ENCODE assay signal across 12 mouse cellular contexts in the genomic region with DNA sequence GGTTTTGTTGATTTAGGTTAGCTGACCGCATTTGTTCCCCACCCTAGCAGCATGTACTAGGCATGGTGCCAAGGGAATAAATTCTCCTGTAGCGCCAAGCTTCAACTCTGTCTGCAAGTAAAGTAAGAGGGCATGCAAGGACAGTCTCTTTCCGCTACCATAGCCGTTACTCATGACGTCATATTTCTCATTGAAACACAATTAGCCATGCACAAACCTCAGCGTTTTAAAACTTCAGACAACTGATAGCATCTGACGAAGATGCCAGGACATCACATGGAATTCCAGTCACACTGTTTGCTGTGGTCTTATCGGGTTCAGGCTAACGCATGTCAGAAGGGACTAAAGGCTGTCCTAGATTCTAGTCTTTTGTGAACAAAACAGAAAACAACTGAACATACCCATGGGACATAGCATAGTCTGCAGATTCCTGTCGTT.
DNase-seq lines count a peak whose midpoint lies in the region; ATAC-seq and TF ChIP-seq lines count a peak whose summit lies in the region.
"Had no signal": no experiment of that assay in that cellular context is flagged by ENCODE, and none has a peak within 500 bp of the region (broad histone marks: within the 10 kb centered on the region; RNA-seq: fewer than 3 reads in every experiment).

No protein-coding gene starts in this region.

- H3K4me2 ChIP-seq in hindbrain, embryonic 14.5 days (replicated peaks) = no peak overlapping the region
- H3K4me2 ChIP-seq: forebrain, embryonic 12.5 days had no signal

- H3K27me3 ChIP-seq in hindbrain, embryonic 14.5 days (ENCODE audit: control insufficient read depth, insufficient read depth, low read length) = no peaks in the 10 kb centered on the region
- no peaks in the 10 kb centered on the region for H3K27me3 ChIP-seq in hindbrain, embryonic 10.5 days (ENCODE audit: insufficient read depth, poor library complexity, severe bottlenecking)
- H3K27me3 ChIP-seq in ES-Bruce4 (ENCODE audit: control insufficient read depth, insufficient read depth, low read length, poor library complexity, severe bottlenecking) = no peaks in the 10 kb centered on the region
- H3K27me3 ChIP-seq: forebrain, embryonic 12.5 days; megakaryocyte, embryonic 14.5 days had no signal

- TF ChIP-seq POLR2A in ES-Bruce4 (IDR thresholded peaks at IDR 0.05; ENCODE audit: insufficient read depth, low read length) = no peak

- DNase-seq in hindbrain, embryonic 14.5 days (ENCODE audit: low spot score) = no peak
- DNase-seq in hindbrain, embryonic 10.5 days (ENCODE audit: low spot score) = no peak
- peak; percentile 15 for DNase-seq in lung, postnatal 14 days
- DNase-seq in ovary, adult 18-20 months (ENCODE audit: low spot score) = no peak
- DNase-seq in right cerebral cortex, adult 18-20 months = no peak
- DNase-seq: cerebellum, adult 9-10 months; heart, postnatal 14 days had no signal

- H3K9me3 ChIP-seq in hindbrain, embryonic 14.5 days (ENCODE audit: control insufficient read depth, low read length) = no peaks in the 10 kb centered on the region
- no peaks in the 10 kb centered on the region for H3K9me3 ChIP-seq in hindbrain, embryonic 10.5 days
- no peaks in the 10 kb centered on the region for H3K9me3 ChIP-seq in ES-Bruce4 (replicated peaks; ENCODE audit: control insufficient read depth, insufficient read depth, low read length, poor library complexity, severe bottlenecking)
- H3K9me3 ChIP-seq: forebrain, embryonic 12.5 days had no signal

- TF ChIP-seq CTCF in ES-Bruce4 (IDR thresholded peaks at IDR 0.05; ENCODE audit: low read depth, low read length) = no peak

- 68% methylated on average over 10 of the region's 10 CpGs for WGBS in hindbrain, embryonic 14.5 days
- WGBS in hindbrain, embryonic 10.5 days = 87% methylated on average over 10 of the region's 10 CpGs

- ATAC-seq in hindbrain, embryonic 14.5 days (ENCODE audit: low FRiP score) = 0 out of 2 replicates have a peak, but pooled peaks have one; percentile 40
- ATAC-seq in activated CD4-positive, CD25-positive, alpha-beta regulatory T cell, adult 4 months = no peak

- no peak overlapping the region for H3K27ac ChIP-seq in hindbrain, embryonic 14.5 days
- H3K27ac ChIP-seq in hindbrain, embryonic 10.5 days = no peak overlapping the region
- H3K27ac ChIP-seq in ES-Bruce4 (ENCODE audit: insufficient read depth, low read length) = no peak overlapping the region
- H3K27ac ChIP-seq in brown adipose tissue, adult 24 weeks (replicated peaks; ENCODE audit: low read depth, low read length) = peak overlapping the region; percentile 49; the same call in 1 of the 2 replicates
- H3K27ac ChIP-seq: forebrain, embryonic 12.5 days had no signal

- H3K9ac ChIP-seq in hindbrain, embryonic 14.5 days = no peak overlapping the region
- H3K9ac ChIP-seq in ES-Bruce4 (ENCODE audit: low read depth, poor library complexity, severe bottlenecking) = peak overlapping the region; percentile 53; the same call in 1 of the 2 replicates
- H3K9ac ChIP-seq: forebrain, embryonic 12.5 days had no signal

- H3K36me3 ChIP-seq in hindbrain, embryonic 14.5 days (replicated peaks; ENCODE audit: control insufficient read depth, insufficient read depth) = no peaks in the 10 kb centered on the region
- no peaks in the 10 kb centered on the region for H3K36me3 ChIP-seq in hindbrain, embryonic 10.5 days
- H3K36me3 ChIP-seq in ES-Bruce4 (ENCODE audit: control insufficient read depth, insufficient read depth, low read length, poor library complexity, severe bottlenecking) = no peaks in the 10 kb centered on the region
- H3K36me3 ChIP-seq: forebrain, embryonic 12.5 days had no signal

- H3K4me3 ChIP-seq in hindbrain, embryonic 14.5 days (replicated peaks; ENCODE audit: low read length) = no peak overlapping the region
- no peak overlapping the region for H3K4me3 ChIP-seq in hindbrain, embryonic 10.5 days
- H3K4me3 ChIP-seq in ES-Bruce4 (ENCODE audit: low read depth, low read length) = no peak overlapping the region
- H3K4me3 ChIP-seq in brown adipose tissue, adult 24 weeks (ENCODE audit: insufficient read depth, low read depth, low read length) = no peak overlapping the region
- H3K4me3 ChIP-seq: forebrain, embryonic 12.5 days had no signal

- no peak for TF ChIP-seq EP300 in ES-Bruce4 (IDR thresholded peaks at IDR 0.05; ENCODE audit: insufficient read depth, low read depth, low read length)

- H3K4me1 ChIP-seq in hindbrain, embryonic 14.5 days (replicated peaks; ENCODE audit: control insufficient read depth, insufficient read depth, low read length) = peaks cover 6% of the 10 kb centered on the region; the same call in 1 of the 2 replicates
- H3K4me1 ChIP-seq in hindbrain, embryonic 10.5 days (replicated peaks) = no peaks in the 10 kb centered on the region
- no peaks in the 10 kb centered on the region for H3K4me1 ChIP-seq in ES-Bruce4 (ENCODE audit: control insufficient read depth, insufficient read depth, low read length)
- peaks cover 7% of the 10 kb centered on the region; the same call in 1 of the 2 replicates for H3K4me1 ChIP-seq in brown adipose tissue, adult 24 weeks (ENCODE audit: control insufficient read depth, insufficient read depth, insufficient read length, low read length)
- H3K4me1 ChIP-seq: forebrain, embryonic 12.5 days had no signal
